Mouse (Mus musculus) frontal cortex, postnatal 36 days (tissue): ENCODE measurements around the gene Dlgap4.
A peak's percentile ranks its signal among the peaks of the same experiment; 100 is the strongest.

Source experiments
- DNase-seq, 2 experiments: peaks; one replicate each; pipeline ENCODE4 v3.0.0; 2022; ENCODE audit warnings: low spot score in 2 of 2

The Dlgap4 gene

GRCm38 (mm10) chr2:156716683-156717082 lies 103.2 kb downstream of the Dlgap4 start:
- no peak for DNase-seq

GRCm38 (mm10) chr2:156717320-156718281 lies 104.1 kb downstream of the Dlgap4 start:
- peak; percentile 79 to 83 for DNase-seq

- DNase-seq, result no peak
These were observed 105.3 kb downstream of the Dlgap4 start for GRCm38 (mm10) chr2:156718793-156719192.

GRCm38 (mm10) chr2:156719549-156720312 lies 106.2 kb downstream of the Dlgap4 start:
- no peak for DNase-seq

GRCm38 (mm10) chr2:156720313-156720674 lies 106.8 kb downstream of the Dlgap4 start:
- no peak for DNase-seq

- DNase-seq, result peak; percentile 93 to 96
These were observed 107.4 kb downstream of the Dlgap4 start for GRCm38 (mm10) chr2:156720675-156721553.

- DNase-seq, result no peak
These were observed 108.1 kb downstream of the Dlgap4 start for GRCm38 (mm10) chr2:156721554-156722070.

GRCm38 (mm10) chr2:156722071-156722575 lies 108.6 kb downstream of the Dlgap4 start:
- DNase-seq, result peak; percentile 70 to 73

- no peak for DNase-seq
These were observed 109.2 kb downstream of the Dlgap4 start for GRCm38 (mm10) chr2:156722752-156723151.

- no peak for DNase-seq
These were observed 110.5 kb downstream of the Dlgap4 start for GRCm38 (mm10) chr2:156723899-156724523.

- DNase-seq, result no peak
These were observed 111.4 kb downstream of the Dlgap4 start for GRCm38 (mm10) chr2:156724871-156725270.

- no peak for DNase-seq
These were observed 112.8 kb downstream of the Dlgap4 start for GRCm38 (mm10) chr2:156726344-156726743.

- DNase-seq, result no peak
These were observed 113.4 kb downstream of the Dlgap4 start for GRCm38 (mm10) chr2:156726878-156727277.

GRCm38 (mm10) chr2:156729537-156730469 lies 116.3 kb downstream of the Dlgap4 start:
- DNase-seq, result no peak

GRCm38 (mm10) chr2:156730501-156730921 lies 117.0 kb downstream of the Dlgap4 start:
- no peak for DNase-seq

- DNase-seq, result no peak
These were observed 118.1 kb downstream of the Dlgap4 start for GRCm38 (mm10) chr2:156731592-156731991.

GRCm38 (mm10) chr2:156732109-156732508 lies 118.6 kb downstream of the Dlgap4 start:
- peak; percentile 70 to 88 for DNase-seq

GRCm38 (mm10) chr2:156735761-156736335 lies 122.3 kb downstream of the Dlgap4 start:
- no peak for DNase-seq

GRCm38 (mm10) chr2:156736846-156737245 lies 123.3 kb downstream of the Dlgap4 start:
- DNase-seq, result no peak
